Mouse (Mus musculus) neural tube, embryonic 13.5 days (tissue): Measurements from ENCODE around the gene Rbak. TPM values are rescaled to one million over a fixed set of nuclear protein-coding genes. Genes with fewer than 3 reads are reported as not detected.
"Not testable (repeated sequence)": the region's sequence is repeated elsewhere in the genome, so short reads cannot be mapped to it uniquely, and the experiment has no call there.

Experiments used
- ATAC-seq: fragments of 200-750 bp; cut with Nextera tagmentation; 2 replicates; pipeline ENCODE4 v1.8.0; 2017; ENCODE audit warnings: low read depth, mild to moderate bottlenecking, moderate TSS enrichment, moderate library complexity
- H3K27ac ChIP-seq: fragments of 300-500 bp; sonication (generic); replicated peaks from 2 replicates; pipeline ENCODE4 v1.5.1; 2015; ENCODE audit warnings: moderate library complexity, mild to moderate bottlenecking, inconsistent platforms
- H3K27me3 ChIP-seq: fragments of 300-500 bp; sonication (generic); 2 replicates; pipeline ENCODE4 v1.6.1; 2015; ENCODE audit warnings: mild to moderate bottlenecking, inconsistent platforms
- H3K36me3 ChIP-seq: fragments of 300-500 bp; sonication (generic); 2 replicates; pipeline ENCODE4 v1.6.1; 2015; ENCODE audit warnings: mild to moderate bottlenecking, inconsistent platforms
- H3K4me1 ChIP-seq: fragments of 300-500 bp; sonication (generic); replicated peaks from 2 replicates; pipeline ENCODE4 v1.6.1; 2015; ENCODE audit warnings: inconsistent platforms
- H3K4me2 ChIP-seq: fragments of 300-500 bp; sonication (generic); 2 replicates; pipeline ENCODE4 v1.6.1; 2015; ENCODE audit warnings: inconsistent platforms, mild to moderate bottlenecking, moderate library complexity
- H3K4me3 ChIP-seq: fragments of 300-500 bp; sonication (generic); 2 replicates; pipeline ENCODE4 v1.5.1; 2015; ENCODE audit warnings: mild to moderate bottlenecking, inconsistent platforms
- H3K9ac ChIP-seq: fragments of 300-500 bp; sonication (generic); 2 replicates; pipeline ENCODE4 v1.6.1; 2015; ENCODE audit warnings: moderate library complexity, mild to moderate bottlenecking, inconsistent platforms
- H3K9me3 ChIP-seq: fragments of 300-500 bp; sonication (generic); 2 replicates; pipeline ENCODE4 v1.6.1; 2016; ENCODE audit warnings: inconsistent platforms
- WGBS: fragments of 180-500 bp; shearing (Covaris S2); methylation state at CpG from one replicate; pipeline ENCODE4 v1.1.7; 2015; 5-methylcytosine and 5-hydroxymethylcytosine counted together
- polyA plus RNA-seq: library from polyadenylated mRNA; unstranded; fragments of >200 nt; fragmentation: Nextera tagmentation; extraction: Ambion mirVana; gene quantifications from 2 replicates; pipeline ENCODE4 v1.2.1, GENCODE M21; 2015

The Rbak gene
- polyA plus RNA-seq, 1 experiment from 2014 or later, result 14.6 TPM

DNA sequence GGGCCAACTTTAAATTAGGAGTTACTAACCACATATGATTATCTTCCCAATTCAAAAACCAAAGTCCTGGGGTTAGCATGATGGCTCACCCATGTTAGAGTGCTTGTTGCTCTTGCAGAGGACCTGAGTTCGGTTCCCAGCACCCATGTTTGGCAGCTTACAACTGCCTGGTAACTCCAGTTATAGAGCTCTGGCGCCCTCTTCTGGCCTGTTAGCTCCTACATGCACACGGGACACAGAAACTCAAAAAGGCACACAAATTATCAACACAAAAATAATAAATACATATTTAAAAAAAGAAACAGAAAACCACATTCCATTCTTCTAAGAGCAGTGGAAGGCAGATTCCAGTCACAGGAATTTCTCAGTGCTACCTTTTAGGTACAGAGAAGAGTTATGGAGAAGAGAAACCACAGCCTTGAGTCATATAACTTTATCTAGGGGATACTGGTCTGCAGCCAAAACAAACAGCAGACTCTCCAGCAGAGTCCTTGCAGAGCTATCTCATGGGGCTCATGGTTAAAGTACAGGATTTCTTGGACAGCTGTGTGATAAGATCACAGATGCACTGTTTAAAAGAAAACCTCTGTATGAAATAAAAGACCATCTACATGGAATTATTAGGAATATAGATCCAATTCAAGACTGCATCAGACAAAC is 2.9 kb downstream of the Rbak start:
- peaks cover 16% of the 10 kb centered on the region for H3K4me1 ChIP-seq
- no peak for ATAC-seq
- no peak overlapping the region for H3K27ac ChIP-seq
- 0 out of 2 replicates have a peak, but pooled peaks cover 11% of the 10 kb centered on the region for H3K9me3 ChIP-seq
- WGBS, result 94% methylated on average over 3 of the region's 3 CpGs
- H3K4me3 ChIP-seq, result no peak overlapping the region
- no peaks in the 10 kb centered on the region for H3K27me3 ChIP-seq
- H3K4me2 ChIP-seq, result no peak overlapping the region
- H3K9ac ChIP-seq, result no peak overlapping the region
- H3K36me3 ChIP-seq, result peaks cover 63% of the 10 kb centered on the region

DNA sequence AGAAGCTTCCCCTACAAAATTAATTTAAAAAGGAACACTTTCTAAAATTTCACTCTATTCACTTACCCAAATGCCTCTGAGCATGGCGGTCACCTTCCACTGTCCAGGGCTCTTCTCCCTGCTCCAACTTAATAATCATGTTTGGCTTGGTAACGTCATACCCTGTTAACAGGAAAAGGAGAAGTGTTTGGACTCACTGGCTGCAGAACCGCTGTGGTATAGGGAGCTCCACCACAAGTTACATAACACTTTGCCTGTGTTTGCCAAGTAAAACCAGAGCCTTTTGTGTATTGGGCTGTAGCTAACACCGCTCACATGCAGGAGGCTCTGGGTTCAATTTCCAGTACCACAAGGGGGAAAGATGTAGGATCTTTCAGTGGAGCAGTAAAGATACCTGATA is 4.6 kb downstream of the Rbak start:
- WGBS, result 94% methylated on average over 4 of the region's 4 CpGs
- Histone ChIP-seq H3K36me3 (peaks cover 80% of the 10 kb centered on the region), H3K27me3 (no peaks in the 10 kb centered on the region), H3K4me2 (no peak overlapping the region), H3K9me3 (0 out of 2 replicates have a peak, but pooled peaks cover 11% of the 10 kb centered on the region), H3K4me3 (no peak overlapping the region), H3K9ac (no peak overlapping the region), H3K4me1 (peaks cover 16% of the 10 kb centered on the region), H3K27ac (no peak overlapping the region)
- ATAC-seq, result no peak

DNA sequence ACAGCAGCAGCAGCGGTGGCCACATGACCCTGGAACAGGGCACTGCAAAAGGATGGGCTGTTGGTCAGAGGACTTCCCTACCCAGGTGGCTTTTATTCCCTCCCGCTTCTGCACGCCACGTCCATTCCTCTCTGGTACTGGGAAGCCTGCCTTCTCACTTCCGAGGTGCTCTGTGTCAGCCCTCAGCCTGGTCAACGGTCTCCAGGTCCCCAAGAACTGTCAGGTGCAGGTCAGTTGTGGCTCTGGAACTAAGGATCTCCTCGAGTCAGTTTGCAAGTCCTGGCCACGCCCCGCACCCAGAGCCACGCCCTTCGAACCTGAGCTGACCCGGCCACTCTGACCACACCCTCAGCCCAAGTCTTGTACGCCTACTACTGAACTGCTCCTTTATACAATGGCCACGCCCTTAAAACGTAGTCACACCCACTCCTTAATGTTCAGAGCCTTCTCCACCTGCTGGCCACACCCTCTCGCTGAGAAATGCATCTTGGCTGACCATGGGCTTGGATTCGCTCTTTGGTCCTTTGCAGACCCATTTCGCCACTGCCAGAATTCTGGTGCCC is 15.0 kb downstream of the Rbak start:
- Histone ChIP-seq H3K4me2 (no peak overlapping the region), H3K4me3 (no peak overlapping the region), H3K27ac (no peak overlapping the region), H3K9ac (no peak overlapping the region), H3K4me1 (no peaks in the 10 kb centered on the region), H3K27me3 (peaks cover 8% of the 10 kb centered on the region; the same call in 1 of the 2 replicates), H3K36me3 (no peaks in the 10 kb centered on the region), H3K9me3 (no peaks in the 10 kb centered on the region)
- 12% methylated on average over 18 of the region's 18 CpGs for WGBS
- no peak for ATAC-seq

DNA sequence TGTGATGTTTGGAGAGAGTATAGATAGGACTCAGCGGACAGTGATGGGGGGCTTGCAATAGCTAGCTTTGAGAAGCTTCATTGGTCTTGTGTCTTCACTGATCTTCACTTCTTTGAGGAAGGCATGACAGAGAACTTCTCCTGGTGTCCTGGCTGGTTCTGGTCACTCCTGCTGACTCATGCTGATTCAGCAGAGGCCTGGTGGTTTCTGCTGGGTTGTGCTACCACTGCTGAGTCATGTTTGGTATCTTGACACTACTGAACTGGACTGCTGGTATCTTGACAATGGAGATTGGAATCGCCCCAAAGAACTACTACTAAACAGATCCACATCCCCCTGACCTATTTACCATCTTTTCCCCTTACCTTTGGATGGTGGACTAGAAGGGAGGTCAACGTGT is 25.0 kb downstream of the Rbak start:
- no peak overlapping the region for H3K9ac ChIP-seq
- peaks cover 50% of the 10 kb centered on the region for H3K27me3 ChIP-seq
- H3K4me3 ChIP-seq, result no peak overlapping the region
- no peak for ATAC-seq
- no peaks in the 10 kb centered on the region for H3K36me3 ChIP-seq
- 0 out of 2 replicates have a peak, but pooled peaks cover 6% of the 10 kb centered on the region for H3K9me3 ChIP-seq
- no peak overlapping the region for H3K27ac ChIP-seq
- no peak overlapping the region for H3K4me2 ChIP-seq
- 91% methylated on average over 3 of the region's 3 CpGs for WGBS
- no peaks in the 10 kb centered on the region for H3K4me1 ChIP-seq

DNA sequence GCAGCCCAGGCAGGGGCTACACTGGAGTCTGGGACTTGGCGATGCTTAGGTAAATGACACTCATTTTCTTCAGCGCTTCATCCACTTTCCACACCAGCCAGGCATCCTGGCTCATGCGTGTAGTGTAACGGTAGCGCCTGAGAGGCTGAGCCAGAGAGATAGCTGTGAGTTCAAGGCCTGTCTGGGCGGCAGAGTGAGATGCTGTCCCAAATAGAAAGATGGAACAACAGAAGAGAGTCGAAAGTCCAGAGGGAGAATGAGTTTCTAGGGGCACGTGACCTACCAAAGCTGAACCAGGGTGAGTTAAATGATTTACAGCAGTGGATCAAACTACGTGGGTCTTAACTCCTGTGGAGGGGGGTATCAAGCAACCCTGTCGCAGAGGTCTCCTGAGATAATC is 26.8 kb downstream of the Rbak start:
- WGBS, result 91% methylated on average over 10 of the region's 10 CpGs
- Histone ChIP-seq H3K36me3 (no peaks in the 10 kb centered on the region), H3K4me2 (no peak overlapping the region), H3K27ac (no peak overlapping the region), H3K4me3 (no peak overlapping the region), H3K27me3 (peaks cover 39% of the 10 kb centered on the region), H3K4me1 (no peaks in the 10 kb centered on the region), H3K9ac (no peak overlapping the region), H3K9me3 (0 out of 2 replicates have a peak, but pooled peaks cover 6% of the 10 kb centered on the region)
- ATAC-seq, result no peak

DNA sequence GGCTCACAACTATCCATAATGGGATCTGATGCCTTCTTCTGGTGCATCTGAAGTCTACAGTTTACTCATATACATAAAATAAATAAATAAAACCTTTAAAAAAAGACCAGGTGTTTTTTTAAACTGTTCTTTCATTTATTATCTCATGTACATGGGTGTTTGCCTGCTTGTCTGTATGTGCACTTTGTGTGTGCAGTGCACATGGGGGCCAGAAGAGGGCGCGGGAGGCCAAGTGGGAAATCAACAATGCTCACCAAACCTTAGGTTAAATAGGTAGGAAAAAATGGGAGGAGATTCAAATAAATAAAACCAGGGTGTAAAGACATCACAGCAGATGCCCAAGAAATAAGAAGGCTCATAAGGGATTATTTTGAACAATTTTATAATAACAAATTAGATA is 30.5 kb downstream of the Rbak start:
- no peaks in the 10 kb centered on the region for H3K36me3 ChIP-seq
- no peak overlapping the region for H3K9ac ChIP-seq
- H3K4me2 ChIP-seq, result no peak overlapping the region
- H3K9me3 ChIP-seq, result 0 out of 2 replicates have a peak, but pooled peaks cover 6% of the 10 kb centered on the region
- no peak for ATAC-seq
- 0 out of 2 replicates have a peak, but pooled peaks cover 3% of the 10 kb centered on the region for H3K27me3 ChIP-seq
- H3K4me3 ChIP-seq, result no peak overlapping the region
- H3K4me1 ChIP-seq, result no peaks in the 10 kb centered on the region
- WGBS, result 87% methylated on average over 2 of the region's 2 CpGs
- H3K27ac ChIP-seq, result no peak overlapping the region

DNA sequence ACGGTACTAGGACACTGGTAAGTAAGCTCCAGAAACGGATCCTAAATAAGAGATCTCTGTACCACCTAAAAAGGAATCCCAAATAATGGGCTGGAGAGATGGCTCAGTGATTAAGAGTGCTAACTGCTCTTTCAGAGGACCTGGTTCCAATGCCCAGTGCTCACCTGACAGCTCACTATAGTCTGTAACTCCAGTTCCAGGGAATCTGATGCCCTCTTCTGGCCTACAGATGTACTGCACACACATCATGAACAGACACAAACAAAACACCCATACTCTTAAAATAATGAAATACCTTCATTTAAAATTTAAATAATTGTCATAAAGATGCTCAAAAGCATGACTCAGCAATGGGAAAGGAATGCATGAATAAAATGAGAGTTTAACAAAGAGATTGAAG is 31.0 kb downstream of the Rbak start:
- ATAC-seq, result no peak
- 0 out of 2 replicates have a peak, but pooled peaks cover 6% of the 10 kb centered on the region for H3K9me3 ChIP-seq
- 0 out of 2 replicates have a peak, but pooled peaks cover 2% of the 10 kb centered on the region for H3K27me3 ChIP-seq
- H3K4me2 ChIP-seq, result no peak overlapping the region
- 95% methylated on average over 2 of the region's 2 CpGs for WGBS
- no peaks in the 10 kb centered on the region for H3K36me3 ChIP-seq
- H3K4me1 ChIP-seq, result no peaks in the 10 kb centered on the region
- no peak overlapping the region for H3K27ac ChIP-seq
- no peak overlapping the region for H3K9ac ChIP-seq
- no peak overlapping the region for H3K4me3 ChIP-seq

DNA sequence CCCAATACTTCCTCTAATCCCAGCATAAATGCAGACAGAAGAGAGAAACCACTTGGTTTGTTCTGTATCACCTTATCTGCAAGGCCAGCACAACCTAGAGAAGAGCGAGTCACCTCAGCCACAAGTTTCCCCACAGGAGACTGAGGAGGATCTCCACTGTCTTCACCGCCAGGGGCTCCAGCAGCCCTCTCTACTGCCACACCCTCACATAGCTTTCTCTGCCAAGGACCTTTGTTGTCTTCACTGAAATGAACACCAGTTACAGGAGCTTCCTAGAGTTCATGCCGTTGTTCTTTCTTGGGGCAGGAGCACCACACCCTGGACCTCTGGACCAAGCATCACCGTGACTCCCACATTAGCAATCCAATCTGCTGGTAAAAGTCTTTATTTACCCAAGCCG is 31.9 kb downstream of the Rbak start:
- 97% methylated on average over 5 of the region's 5 CpGs for WGBS
- H3K4me3 ChIP-seq, result no peak overlapping the region
- no peaks in the 10 kb centered on the region for H3K36me3 ChIP-seq
- H3K9me3 ChIP-seq, result 0 out of 2 replicates have a peak, but pooled peaks cover 6% of the 10 kb centered on the region
- no peaks in the 10 kb centered on the region for H3K27me3 ChIP-seq
- no peak for ATAC-seq
- H3K9ac ChIP-seq, result no peak overlapping the region
- no peaks in the 10 kb centered on the region for H3K4me1 ChIP-seq
- H3K27ac ChIP-seq, result no peak overlapping the region
- no peak overlapping the region for H3K4me2 ChIP-seq

DNA sequence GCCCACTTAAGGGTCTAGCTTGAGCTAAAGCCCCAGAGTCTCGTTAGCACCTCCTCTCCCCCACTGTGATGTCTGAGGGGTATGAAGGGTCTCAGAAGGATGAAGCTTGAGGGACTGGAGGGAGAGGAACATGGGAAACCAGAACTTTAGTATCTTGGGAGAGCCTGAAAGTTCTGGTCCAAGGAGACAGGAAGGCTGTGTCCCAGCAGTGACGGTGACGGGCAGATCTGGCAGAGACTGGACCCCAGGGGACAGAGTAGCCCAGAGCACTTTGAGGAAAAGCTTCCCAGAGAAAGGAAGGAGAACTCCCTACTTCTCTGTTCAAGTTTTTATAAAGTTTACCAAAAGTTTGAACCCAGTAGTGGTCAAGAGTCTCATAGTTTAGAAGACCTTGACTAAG is 33.1 kb downstream of the Rbak start, which contains the start of gene Olfr718-ps1:
Olfr718-ps1 (minus strand) TSS at position 101 of the 400 bp plus-strand sequence.
- H3K4me2 ChIP-seq, result no peak within 1 kb of the TSS
- H3K27me3 ChIP-seq, result no peaks in the 10 kb centered on the region
- no peak for ATAC-seq
- H3K9ac ChIP-seq, result no peak within 1 kb of the TSS
- 77% methylated on average over 3 of the region's 3 CpGs for WGBS
- no peaks in the 10 kb centered on the region for H3K36me3 ChIP-seq
- no peak within 1 kb of the TSS for H3K27ac ChIP-seq
- H3K4me3 ChIP-seq, result no peak within 1 kb of the TSS
- 0 out of 2 replicates have a peak, but pooled peaks cover 6% of the 10 kb centered on the region for H3K9me3 ChIP-seq
- H3K4me1 ChIP-seq, result no peaks in the 10 kb centered on the region

DNA sequence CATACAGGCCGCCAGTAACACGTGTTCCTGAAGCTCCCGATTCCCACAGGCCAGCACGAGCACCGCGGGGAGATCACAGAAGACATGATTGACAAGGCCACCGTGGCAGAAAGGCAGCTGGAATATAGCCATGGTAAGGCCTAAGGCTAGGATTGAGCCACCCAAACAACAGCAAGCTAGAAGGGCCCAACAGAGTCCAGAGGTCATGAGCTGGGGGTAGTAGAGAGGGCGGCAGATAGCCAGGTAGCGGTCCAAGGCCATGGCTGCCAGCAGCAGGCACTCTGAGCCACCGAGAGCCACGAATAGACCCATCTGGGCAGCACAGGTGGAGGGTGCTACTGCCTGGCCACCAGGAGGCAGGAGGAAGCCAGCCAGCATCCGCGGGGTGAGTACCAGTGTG is 43.0 kb downstream of the Rbak start:
- Histone ChIP-seq H3K9me3 (no peaks in the 10 kb centered on the region), H3K36me3 (no peaks in the 10 kb centered on the region), H3K4me1 (no peaks in the 10 kb centered on the region), H3K27ac (no peak overlapping the region), H3K4me3 (no peak overlapping the region), H3K9ac (no peak overlapping the region), H3K27me3 (no peaks in the 10 kb centered on the region), H3K4me2 (no peak overlapping the region)
- WGBS, result 94% methylated on average over 13 of the region's 13 CpGs
- no peak for ATAC-seq

DNA sequence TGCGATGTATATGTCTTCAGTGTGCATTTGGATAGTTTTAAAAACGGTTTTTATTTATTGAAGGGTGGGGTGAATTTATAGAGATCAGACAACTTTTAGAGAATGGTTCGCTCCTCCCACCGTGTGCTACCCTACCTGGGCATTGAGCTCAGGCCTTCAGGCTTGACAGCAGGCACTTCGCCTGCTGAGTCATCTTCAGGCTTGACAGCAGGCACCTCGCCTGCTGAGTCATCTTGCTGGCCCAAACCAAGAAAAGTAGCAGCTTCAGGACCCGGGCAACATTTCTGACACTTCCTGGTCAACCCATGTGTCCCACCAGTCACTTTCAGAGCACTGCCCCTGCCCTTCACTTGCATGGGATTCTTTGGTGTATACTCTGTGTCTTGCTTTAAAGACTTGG is 45.5 kb downstream of the Rbak start:
- no peak for ATAC-seq
- Histone ChIP-seq H3K27me3 (no peaks in the 10 kb centered on the region), H3K4me3 (no peak overlapping the region), H3K36me3 (no peaks in the 10 kb centered on the region), H3K4me2 (no peak overlapping the region), H3K9ac (no peak overlapping the region), H3K9me3 (no peaks in the 10 kb centered on the region), H3K27ac (no peak overlapping the region), H3K4me1 (no peaks in the 10 kb centered on the region)
- WGBS, result 93% methylated on average over 7 of the region's 7 CpGs

DNA sequence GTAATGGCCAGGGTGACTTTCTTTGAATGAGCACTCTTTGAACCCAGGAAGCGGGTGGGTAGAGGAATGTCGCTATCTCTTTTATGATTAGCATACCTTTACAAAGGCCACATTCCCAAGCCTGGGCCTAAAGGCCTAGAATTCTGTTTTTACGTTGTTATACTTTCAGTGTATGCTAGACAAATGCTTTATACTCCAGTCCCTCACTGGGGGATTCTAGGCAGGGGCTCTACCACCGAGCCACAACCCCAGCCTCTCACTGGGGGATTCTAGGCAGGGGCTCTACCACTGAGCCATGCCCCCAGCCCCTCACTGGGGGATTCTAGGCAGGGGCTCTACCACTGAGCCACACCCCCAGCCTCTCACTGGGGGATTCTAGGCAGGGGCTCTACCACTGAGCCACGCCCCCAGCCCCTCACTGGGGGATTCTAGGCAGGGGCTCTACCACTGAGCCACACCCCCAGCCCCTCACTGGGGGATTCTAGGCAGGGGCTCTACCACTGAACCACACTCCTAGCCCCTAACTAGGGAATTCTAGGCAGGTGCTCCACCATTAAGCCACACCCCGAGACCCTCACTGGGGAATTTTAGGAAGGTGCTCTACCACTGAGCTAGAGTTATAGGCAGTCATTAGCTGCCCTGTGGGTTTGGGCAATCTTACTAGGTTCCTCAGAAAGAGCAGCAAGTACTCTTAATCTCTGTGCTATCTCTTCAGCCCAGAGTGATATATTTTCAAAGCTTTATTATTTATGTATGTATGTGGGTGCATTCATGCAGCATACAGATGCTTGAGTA is 46.2 kb downstream of the Rbak start:
- H3K27me3 ChIP-seq, H3K4me1 ChIP-seq, ATAC-seq, H3K27ac ChIP-seq, H3K4me3 ChIP-seq, H3K9ac ChIP-seq, H3K36me3 ChIP-seq, H3K4me2 ChIP-seq, H3K9me3 ChIP-seq: not testable (repeated sequence)
- 74% methylated on average over 4 of the region's 6 CpGs for WGBS
